Mouse (Mus musculus): ENCODE data around the gene Cd101.

The Cd101 gene

DNA sequence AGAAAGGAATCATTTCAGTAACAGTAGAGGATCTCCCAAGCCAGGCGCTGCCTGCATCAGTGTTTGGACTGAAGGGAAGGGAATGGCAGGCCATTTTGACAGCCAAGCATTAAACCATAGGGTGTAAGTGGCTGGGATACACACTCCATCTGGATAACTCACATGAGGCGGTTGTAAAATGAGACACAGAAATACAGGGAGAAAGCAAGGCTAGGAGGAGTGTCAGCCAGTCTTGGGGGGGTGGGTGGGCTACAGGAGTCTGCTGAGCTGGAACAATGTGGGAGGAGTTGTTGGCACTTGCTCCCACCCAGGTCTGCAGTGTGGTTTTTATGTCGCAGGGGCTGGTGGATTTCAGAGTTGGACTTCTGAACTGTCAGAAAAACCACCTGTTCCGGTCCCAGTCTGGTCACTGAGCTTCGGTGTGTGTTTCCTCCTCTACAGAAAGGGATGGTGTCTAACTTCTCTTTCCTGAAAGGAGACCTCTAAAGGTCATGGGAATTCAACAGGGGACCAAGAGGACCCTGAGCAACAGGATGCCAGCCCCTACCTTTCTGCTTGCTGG lies 8.7 kb upstream of the Cd101 start:
- DNase-seq = no peak

DNA sequence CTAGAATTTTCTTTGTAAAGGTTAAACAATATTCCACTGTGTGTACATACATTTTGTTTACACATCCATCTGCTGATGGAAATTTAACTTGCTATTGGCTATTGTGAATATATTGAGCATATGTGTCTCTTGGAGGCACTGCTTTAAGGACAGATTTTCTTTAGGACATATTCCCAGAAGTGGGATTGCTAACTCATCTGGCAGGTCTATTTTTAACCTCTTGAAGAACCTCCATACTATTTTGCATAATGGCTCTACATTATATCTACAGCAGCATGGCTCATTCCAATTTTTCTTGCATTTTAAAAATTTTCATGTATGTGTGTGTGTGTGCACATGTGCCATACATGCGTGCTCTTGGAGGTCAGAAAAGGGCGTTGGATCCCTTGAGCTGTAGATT lies 6.6 kb upstream of the Cd101 start:
- no peak for DNase-seq

DNA sequence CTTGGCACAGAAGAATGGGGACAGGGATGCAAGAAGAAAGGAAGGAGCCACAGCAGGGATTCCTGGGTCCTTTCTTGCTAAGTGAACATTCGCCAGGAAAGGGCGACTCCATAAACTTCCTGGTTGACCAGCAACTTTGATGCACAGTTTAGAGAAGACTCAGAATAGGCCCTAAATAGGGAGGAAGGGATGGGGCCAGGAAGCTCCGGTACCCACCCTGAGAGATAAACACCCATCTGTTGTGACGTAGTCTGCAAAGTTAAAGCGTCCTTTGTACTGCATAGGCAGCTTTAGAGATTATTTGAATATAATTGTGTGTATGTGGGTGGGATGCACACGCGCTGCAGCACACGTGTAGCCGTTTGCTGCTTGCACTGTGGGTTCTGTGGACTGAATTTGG lies 5.2 kb upstream of the Cd101 start:
- no peak for DNase-seq

DNA sequence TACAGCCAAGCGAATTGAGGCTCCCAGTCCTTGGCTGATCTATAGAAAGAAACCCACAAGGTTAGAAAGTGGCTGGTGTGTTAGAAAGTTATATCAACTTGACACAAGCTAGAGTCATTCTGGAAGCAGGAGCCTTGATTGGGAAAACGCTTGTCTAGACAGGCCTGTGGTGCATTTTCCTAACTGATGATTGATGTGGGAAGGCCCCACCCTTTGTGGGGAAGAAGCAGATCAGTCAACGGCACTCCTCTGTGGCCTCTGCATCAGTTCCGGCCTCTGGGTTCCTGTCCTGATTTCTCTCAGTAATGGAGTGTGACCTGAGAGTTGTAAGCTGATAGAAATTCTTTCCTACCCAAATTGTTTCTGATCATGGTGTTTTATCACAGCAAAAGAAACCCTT lies 4.3 kb upstream of the Cd101 start:
- no peak for DNase-seq

DNA sequence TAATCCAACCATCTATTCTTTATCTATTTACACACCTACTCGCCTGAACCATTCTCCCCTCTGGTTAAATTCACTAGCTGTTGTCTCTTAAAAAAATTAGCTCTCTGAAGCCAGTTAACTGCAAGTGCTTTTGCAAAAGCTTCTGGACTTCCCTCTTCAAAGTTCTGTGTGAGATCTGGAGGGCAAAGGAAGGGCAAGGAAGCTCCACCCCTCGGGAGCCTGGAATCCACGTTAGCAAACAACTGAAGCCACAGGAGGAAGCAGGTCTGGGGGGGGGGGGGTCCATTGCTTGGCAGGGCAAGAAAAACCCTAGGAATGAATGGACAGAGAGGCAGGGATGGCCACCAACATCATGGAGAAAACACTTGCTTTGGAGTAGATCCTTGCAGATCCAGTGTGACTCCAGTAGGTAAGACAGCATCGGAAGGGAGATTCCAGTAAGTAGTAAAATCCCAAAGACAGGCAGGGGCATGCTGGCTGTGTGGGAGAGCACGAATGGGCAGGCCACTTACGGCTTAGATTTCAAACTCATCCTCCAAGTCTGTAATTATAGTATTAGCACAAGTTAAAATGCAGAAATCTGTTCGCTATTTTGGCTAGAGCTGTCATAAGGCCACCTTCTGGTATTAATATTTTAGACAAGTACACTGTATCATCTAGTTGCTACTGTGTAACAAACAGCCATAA lies 2.2 kb upstream of the Cd101 start:
- DNase-seq = no peak

DNA sequence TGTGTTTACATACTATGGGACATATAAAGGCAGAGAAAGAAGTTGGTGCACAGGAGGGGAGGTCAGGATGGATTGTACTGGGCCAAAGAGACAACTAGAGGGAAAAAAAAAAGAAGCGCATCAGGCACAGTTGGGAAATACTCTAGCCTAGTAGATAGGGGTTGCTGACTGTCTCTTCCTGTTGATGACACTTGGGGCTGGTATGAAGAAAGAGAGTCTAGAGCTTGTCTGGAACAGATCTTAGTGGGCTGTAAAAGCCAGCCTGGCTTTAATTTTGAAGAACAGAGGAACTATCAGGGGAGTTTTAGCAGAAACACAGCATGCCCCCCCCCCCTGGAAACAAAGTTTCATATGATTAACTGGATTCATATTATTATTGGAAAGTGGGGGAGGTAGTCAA lies 1.3 kb upstream of the Cd101 start:
- no peak for DNase-seq

DNA sequence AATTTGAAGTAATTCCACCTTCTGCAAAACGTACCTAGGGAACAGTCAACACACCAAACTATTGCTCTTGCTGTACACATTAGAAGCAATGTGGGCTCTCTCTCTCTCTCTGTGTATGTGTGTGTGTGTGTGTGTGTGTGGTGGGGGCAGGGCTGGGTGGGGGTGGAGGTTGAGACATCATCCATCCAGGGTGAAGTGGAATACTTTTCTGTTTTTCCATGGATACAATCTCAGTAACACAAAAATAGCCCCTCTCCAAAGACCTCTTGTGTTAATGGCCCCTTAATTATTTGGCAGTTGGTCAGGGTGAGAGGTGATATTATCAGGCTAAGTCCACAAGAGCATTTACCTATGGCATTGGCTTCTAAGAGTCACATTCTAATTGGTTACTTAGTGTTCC lies 2.6 kb downstream of the Cd101 start:
- no peak for DNase-seq

DNA sequence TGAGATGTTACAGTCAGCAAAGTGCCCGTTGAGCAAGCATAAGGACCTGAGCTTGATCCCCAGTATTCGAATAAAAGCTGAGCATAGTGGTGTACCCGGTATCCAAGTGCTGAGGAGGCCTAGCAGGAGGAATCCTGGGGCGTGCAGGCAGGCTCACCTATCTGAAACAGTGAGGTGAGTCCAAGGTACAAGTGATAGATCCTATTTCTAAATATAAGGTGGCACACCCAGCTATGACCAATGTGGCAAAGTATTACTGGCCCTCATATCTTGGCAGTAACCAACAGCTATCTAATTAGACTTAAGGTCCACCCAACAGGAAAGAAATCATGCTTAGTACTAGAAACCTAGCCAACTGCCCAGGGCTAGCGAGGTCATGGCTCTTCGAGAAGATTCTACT lies 6.4 kb downstream of the Cd101 start:
- no peak for DNase-seq

DNA sequence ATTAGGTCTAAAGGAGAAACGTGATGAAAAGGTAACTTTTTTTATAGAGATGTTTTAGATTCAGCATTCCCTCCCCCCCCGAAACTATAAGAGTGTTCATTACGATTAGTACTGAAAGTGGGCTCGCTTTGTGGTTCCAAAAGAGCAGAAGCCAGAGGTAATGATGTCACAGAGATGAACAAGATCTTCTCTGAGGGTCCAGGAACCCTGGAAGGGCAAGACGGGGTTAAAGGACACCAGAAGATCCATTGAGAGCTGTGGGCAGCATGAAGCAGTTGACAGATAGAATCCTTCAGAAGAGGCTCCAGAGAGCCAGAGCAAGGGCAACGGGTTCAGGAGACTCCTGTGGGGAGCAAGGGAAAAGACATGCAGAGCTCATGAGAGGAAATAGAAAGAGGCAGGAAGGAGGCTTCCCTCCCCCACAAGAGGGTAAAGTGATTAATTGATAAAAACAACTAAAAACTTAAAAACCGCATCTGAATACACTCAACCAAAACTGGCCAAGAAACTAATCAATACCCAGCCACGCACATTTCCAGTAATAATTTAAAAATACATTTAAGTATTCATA lies 7.8 kb downstream of the Cd101 start:
- no peak for DNase-seq

DNA sequence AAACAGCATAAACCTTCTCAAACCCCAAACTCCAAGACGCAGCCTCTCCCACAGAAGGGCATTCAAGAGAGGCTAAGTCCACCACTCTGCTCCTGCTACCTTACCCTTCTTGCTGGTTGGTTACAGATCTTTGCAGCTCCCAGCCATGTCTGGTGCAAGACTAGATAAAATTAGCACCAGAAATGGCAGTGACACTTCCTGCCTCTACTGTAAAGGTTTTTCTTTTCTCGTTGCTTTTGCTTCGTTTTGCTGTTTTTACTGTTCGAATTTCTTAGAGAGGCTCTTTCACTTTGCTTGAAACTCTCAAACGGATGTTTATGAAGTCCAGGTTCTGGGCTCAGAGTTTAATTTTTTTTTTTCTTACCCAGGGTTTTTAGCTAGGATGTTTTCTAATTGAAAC lies 8.3 kb downstream of the Cd101 start:
- DNase-seq = no peak

DNA sequence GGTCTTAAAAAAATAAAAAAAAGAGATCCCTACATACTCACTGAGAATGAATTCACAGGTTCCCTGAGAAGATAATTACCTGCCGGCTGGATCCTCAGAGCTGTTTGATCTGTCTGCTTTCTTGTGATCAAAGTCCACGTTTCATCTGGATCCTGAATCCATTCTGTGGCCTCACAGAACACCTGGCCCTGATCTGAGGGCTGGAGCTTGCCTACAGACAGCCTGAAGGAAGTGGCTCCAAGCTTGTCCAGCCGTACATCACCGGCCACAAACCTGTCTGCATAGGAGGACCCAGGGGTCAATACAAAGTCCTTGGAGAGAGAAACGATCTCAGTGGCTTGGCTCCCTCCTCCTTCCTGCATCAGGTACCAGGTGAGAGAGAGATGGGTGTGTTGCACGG lies 10.9 kb downstream of the Cd101 start:
- no peak for DNase-seq

DNA sequence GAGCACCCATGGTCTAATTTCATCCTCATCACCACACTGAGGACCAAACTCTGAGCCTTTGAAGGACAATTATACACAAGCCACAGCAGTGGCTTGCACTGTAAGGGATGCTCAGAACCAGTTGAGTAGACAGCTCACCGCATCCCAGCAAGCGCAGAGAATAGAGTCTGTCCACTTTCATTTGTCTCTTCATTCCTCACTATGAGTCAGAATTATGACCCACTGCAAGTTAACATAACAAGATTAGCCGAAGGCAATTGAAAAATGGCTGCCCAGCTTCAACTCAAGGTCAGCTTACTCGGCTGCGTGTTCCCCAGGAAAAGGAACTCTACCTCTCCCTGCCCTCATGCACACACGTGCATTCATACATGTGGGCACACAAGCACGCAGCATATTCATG lies 13.3 kb downstream of the Cd101 start:
- no peak for DNase-seq

DNA sequence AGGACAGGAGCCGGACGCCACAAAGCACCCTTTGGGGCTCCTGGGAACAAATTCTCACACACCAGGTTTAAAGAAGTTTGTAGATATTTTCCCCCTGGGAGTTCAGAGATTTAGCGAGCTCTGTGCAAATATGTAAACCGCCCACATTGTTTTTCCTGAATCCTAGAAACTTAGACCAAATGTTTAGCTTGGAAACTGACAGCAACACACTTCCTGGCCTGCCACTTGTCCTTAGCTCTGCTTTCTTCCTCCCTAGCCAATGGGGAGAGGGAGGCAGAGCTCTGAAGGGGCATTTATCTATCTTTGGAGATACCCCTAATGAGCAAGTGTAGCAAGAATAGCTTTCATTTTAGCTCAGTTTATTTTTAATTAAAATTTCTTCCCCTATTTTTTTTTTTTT lies 14.1 kb downstream of the Cd101 start:
- no peak for DNase-seq

DNA sequence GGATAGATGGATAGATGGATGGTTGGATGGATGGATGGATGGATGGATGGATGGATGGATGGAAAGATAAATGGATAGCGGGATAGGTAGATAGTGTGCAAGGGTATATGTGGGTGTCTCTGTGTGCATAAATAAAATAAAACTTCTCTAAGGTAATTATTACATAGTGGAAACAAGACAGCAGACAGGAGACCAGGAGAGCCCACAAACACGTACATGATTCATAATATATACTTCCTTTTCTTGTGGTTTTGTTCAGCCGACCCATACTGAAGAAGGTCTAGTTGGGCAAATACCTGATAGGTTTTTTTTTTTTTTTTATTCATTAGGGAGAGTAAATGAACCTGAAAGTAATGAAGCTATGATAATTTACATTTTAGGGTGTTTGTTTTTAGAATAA lies 15.8 kb downstream of the Cd101 start:
- no peak for DNase-seq

DNA sequence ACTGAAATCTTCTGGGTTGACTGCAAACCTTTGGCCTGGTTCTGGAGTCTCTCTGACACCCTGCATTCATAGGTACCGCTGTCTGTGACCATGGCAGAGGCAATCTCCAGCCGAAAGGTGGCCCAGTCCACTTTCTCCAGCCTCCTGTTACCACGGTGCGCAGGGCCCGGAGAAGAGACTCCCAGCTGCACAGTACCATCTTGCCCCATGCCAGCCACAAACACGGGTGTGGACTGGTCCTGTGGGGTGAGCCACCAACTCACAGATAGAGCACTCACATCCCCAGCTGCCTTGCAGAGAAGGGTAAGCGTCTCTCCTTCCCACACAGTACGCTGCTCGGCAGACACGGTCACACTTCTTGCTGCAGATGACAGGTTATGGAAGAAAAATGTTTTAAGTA lies 16.4 kb downstream of the Cd101 start:
- DNase-seq = no peak

DNA sequence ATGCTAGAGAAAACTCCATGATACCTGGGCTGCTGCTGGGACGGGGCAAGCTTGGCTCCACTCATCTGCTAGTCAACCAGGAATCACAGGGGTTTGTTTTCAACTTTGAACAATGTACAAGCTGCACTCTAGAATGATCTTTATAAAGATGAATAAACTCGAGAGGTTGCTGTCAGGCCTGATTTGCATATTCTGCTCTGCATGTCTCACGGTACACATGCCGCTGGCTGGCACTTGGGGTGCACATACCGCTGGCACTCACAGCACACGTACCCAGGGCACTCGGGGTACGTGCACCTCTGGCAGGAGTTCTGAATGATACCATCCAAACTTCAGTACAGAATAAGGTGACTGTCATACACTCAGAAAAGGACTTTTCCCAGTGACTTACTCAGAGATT lies 16.8 kb downstream of the Cd101 start:
- no peak for DNase-seq

DNA sequence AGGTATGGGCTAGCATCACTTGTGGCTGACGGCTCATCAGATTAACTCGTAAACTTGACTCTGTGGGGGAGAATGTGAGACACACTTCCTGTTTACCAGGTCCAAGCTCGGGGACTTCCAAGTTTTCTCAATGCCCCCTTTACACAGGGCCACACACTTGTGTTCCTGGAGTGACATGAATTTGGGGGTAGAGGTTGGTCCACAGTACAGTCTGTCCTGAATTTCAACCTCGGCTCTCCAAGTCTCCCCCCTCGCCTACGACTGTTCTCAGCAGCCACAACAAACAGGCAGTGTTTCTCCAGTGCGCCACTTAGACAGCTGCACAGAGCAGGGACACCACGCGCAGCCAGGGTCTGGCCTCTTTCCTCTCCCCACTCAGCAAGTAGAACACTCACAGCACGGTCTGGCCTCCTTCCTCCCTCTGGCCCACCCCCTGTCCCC lies 17.2 kb downstream of the Cd101 start:
- DNase-seq = peak; percentile 18 to 33

DNA sequence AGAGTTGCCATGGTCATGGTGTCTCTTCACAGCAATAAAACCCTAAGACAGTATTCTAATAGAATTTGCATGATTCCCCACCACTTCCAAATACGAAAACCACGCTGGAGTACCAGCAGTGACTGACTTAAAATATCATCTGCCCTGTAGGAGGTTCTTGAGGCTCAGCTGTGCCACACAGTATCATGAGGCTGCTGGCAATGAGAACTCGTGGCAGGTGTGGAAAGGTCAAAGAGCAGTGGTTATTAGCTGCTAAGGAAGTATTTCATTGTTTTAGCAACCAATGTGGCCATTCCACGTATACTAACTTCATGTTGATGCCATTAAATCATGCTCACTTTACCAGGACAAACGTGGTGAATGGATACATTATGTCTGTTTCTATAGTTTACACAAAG lies 18.2 kb downstream of the Cd101 start:
- DNase-seq = no peak

DNA sequence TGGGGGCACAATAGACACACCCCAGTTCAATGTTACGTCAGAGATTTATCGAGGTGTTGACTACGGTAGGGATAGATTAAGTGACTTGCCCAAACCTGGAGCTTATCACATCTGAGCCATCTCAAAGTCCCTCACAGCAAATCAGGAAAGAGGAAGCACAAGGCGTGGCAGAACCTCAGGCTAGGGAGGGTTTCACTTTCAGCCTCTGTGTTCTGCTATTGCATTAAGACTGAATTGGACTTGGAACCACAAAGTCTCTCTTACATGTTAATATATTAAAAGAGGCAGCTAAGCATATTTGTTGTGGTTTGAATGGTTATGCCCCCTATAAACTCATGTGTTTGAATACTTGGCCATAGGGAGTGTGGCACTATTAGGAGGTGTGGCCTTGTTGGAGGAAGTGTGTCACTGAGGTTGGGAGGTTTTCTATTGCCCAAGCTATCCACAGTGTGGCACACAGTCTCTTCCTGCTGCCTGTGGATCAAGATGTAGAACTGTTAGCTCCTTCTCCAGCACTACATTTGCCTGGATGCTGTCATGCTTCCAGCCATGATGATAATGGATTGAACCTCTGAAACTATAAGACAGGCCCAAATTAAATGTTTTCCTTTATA lies 18.7 kb downstream of the Cd101 start:
- DNase-seq = no peak

DNA sequence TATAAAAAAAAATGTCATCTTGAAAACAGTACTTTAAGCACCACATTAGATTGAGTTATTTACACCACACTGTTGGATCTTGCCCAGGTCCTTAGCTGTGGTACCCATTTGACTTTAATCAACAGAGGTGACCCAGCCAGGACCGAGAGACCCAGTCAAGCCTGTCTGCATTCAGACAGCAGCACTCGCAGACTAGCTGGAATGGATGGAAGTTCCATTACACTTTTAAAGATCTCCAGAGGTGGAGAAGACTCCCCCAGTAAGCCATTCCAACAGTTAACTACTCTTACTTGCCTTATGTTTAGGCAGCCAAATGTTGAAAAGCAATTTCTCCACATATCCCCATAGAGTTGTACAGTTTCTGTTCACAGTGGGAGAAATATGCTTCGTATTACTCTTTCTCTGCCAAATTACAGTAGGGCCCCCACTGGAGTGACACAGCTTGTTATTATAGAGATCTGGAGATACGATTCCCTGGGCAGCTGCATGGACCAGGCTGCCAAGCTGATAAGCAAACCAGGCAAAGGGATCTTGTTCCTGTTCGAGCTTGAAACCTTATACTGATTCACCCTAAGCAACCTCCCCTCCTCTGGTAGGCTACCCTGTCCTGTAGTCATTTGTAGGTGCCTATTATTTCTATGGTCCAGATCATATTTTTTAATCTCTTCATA lies 22.1 kb downstream of the Cd101 start:
- DNase-seq = no peak

DNA sequence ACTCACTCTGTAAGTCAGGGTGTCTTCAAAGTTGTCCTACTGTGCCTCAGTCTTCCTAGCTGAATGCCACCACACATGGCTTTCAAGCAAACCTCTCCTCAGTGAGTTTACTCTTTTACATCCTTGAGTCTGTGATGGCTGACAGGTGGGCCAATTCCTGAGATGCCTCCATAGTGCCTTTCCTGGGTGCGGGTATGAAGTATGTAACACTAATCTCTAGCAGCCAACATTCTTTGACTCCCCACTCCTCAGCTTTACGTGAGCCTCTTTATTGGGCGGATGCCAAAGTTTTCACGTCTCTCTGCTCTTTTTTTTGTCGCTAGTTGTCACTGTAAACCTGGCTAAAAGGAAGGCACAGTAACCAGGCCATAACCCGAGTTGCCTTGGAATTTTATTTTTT lies 24.0 kb downstream of the Cd101 start:
- no peak for DNase-seq

DNA sequence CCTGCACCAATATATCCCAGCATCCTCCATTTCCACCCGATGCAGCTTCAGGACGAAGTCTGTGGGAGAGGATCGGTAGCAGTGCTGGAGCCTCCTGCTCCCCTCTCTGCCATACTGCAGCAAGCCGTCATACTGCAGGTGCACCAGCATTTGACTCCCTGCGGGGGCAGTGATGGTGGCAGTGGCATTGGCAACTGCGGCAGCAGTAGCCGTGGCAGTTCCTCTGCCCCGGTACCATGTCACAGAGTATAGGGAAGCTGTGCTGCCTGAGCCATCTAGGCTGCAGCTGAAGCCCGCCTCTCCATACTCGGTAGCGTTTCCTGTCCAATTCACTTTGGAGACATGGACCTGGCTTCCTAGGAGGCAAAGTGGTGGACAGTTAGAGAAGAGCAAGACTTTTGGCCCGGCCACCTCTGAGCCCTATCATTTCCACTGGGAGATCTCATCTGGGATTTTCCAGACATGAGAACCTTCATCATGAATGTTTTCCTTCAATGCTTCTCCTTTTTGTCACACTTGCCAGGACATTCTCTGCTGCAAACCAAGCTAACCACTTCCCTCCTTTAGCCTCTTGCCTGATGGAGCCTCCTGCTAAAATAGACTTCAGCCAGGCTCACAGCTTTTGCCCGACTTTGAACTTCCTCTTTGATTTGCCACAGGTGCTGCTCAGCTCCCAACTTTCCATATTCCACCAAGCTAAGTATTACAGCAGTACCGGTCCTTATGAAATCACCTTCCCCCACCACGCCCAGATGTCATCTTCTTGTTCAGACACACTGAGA lies 25.6 kb downstream of the Cd101 start:
- no peak for DNase-seq

DNA sequence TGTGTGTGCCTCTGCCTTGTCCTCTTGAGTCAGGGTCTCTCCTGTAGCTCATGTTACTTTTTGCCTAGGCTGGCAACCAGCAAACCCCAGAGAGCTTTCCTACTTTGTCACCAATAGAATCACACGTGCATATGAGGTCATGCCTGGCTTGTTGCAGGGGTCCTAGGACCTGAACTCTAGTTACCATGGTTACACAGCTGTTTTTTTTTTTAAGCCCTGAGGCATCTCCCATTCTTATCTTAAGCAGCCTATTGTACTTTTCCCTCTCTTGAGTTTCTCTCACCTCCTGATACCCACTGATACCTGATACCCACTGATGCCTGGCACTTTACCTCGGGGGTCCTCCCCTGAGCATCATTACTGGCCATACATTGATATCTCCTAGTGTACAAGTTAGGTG lies 29.6 kb downstream of the Cd101 start:
- DNase-seq = no peak
